Mouse (Mus musculus) thymus, adult 2 months (tissue): ENCODE results near the gene D630045J12Rik.

Experiments
- CTCF ChIP-seq: fragments of 200-500 bp; IDR thresholded peaks from 2 replicates; pipeline ENCODE4 v1.5.1; 2012; ENCODE audit warnings: mild to moderate bottlenecking, control low read depth, low read length, moderate library complexity, borderline replicate concordance; ENCODE audit not compliant: control insufficient read depth, poor library complexity, insufficient read depth; ENCODE audit errors: extremely low read depth
- POLR2A ChIP-seq: fragments of 200-500 bp; IDR thresholded peaks from 2 replicates; pipeline ENCODE4 v1.6.1; 2012; ENCODE audit warnings: mild to moderate bottlenecking, low read length, control low read depth, moderate library complexity; ENCODE audit not compliant: control insufficient read depth, poor library complexity, insufficient read depth; ENCODE audit errors: extremely low read depth

- no peak for TF ChIP-seq POLR2A
- TF ChIP-seq CTCF, result no peak
Observed at GRCm38 (mm10) chr6:38131801-38132231, 122.0 kb downstream of the D630045J12Rik start.
